Mouse (Mus musculus) thymus, adult 2 months (tissue): ENCODE measurements around the gene Osbpl3. TPM values are rescaled to one million over a fixed set of nuclear protein-coding genes. Genes with fewer than 3 reads are reported as not detected.

Source experiments
- DNase-seq: peaks from one replicate; pipeline ENCODE4 v3.0.0; 2021
- H3K27ac ChIP-seq: fragments of 200-500 bp; 2 replicates; pipeline ENCODE4 v1.5.1; 2012; ENCODE audit warnings: low read length, control low read depth; ENCODE audit not compliant: control insufficient read depth, insufficient read depth
- H3K27me3 ChIP-seq: fragments of 200-500 bp; 2 replicates; pipeline ENCODE4 v1.6.1; 2012; ENCODE audit warnings: mild to moderate bottlenecking, low read length, moderate library complexity, mixed read lengths; ENCODE audit not compliant: control insufficient read depth, insufficient read depth
- H3K36me3 ChIP-seq: fragments of 200-500 bp; 2 replicates; pipeline ENCODE4 v1.6.1; 2012; ENCODE audit warnings: mild to moderate bottlenecking, low read length, moderate library complexity; ENCODE audit not compliant: control insufficient read depth, insufficient read depth
- H3K4me1 ChIP-seq: fragments of 200-500 bp; replicated peaks from 2 replicates; pipeline ENCODE4 v1.6.1; 2012; ENCODE audit warnings: low read length; ENCODE audit not compliant: control insufficient read depth, insufficient read depth
- H3K4me3 ChIP-seq: fragments of 200-500 bp; 2 replicates; pipeline ENCODE4 v1.5.1; 2012; ENCODE audit warnings: mild to moderate bottlenecking, low read length, control low read depth, moderate library complexity; ENCODE audit not compliant: control insufficient read depth, insufficient read depth
- CTCF ChIP-seq: fragments of 200-500 bp; IDR thresholded peaks from 2 replicates; pipeline ENCODE4 v1.5.1; 2012; ENCODE audit warnings: mild to moderate bottlenecking, control low read depth, low read length, moderate library complexity, borderline replicate concordance; ENCODE audit not compliant: control insufficient read depth, poor library complexity, insufficient read depth; ENCODE audit errors: extremely low read depth
- POLR2A ChIP-seq: fragments of 200-500 bp; IDR thresholded peaks from 2 replicates; pipeline ENCODE4 v1.6.1; 2012; ENCODE audit warnings: mild to moderate bottlenecking, low read length, control low read depth, moderate library complexity; ENCODE audit not compliant: control insufficient read depth, poor library complexity, insufficient read depth; ENCODE audit errors: extremely low read depth
- WGBS: fragments of 180-500 bp; shearing (Covaris S2); methylation state at CpG from one replicate; pipeline ENCODE4 v1.1.7; 2018; 5-methylcytosine and 5-hydroxymethylcytosine counted together
- polyA plus RNA-seq: library from polyadenylated mRNA; depleted of rRNA; stranded (reverse); fragments of >200 nt; gene quantifications from 2 replicates; pipeline ENCODE4 v1.2.3, GENCODE M21; 2012

Gene Osbpl3
- polyA plus RNA-seq, 1 experiment: 6.7 TPM

GRCm38 (mm10) chr6:50368502-50369292, 87.3 kb downstream of the Osbpl3 start:
- Histone ChIP-seq H3K27ac (no peak overlapping the region), H3K36me3 (no peaks in the 10 kb centered on the region), H3K4me3 (no peak overlapping the region), H3K4me1 (peaks cover 19% of the 10 kb centered on the region), H3K27me3 (no peaks in the 10 kb centered on the region)
- no peak for DNase-seq
- 96% methylated on average over 8 of the region's 8 CpGs for WGBS
- TF ChIP-seq POLR2A (no peak), CTCF (no peak)

DNA sequence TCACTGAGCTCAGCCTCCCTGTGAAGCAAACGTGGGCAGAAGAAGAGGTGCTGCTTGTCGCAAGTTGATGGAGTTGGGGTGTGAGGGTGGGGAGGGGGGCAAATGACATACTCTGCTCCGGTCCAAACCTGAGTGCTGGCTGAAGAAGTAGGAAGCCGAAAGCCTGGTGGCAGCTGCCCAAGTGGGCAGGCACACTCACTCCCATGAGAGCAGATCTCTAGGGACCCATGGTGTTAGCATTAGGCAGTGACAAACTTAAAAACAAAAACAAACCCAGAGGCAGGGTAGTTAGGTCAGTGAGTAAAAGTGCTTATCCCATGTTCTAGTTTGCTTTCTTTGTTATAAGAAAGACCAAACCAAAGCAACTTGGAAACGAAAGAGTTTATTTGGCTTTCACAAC, 88.2 kb downstream of the Osbpl3 start:
- Histone ChIP-seq H3K27me3 (no peaks in the 10 kb centered on the region), H3K4me3 (no peak overlapping the region), H3K27ac (no peak overlapping the region), H3K36me3 (no peaks in the 10 kb centered on the region), H3K4me1 (peaks cover 19% of the 10 kb centered on the region)
- DNase-seq: no peak
- TF ChIP-seq POLR2A: no peak
- TF ChIP-seq CTCF: no peak
- WGBS: 93% methylated on average over 5 of the region's 5 CpGs

GRCm38 (mm10) chr6:50366724-50367123, 89.3 kb downstream of the Osbpl3 start:
- WGBS: 48% methylated on average over 5 of the region's 5 CpGs
- H3K4me3 ChIP-seq: no peak overlapping the region
- peak overlapping the region; percentile 51; the same call in 1 of the 2 replicates for H3K27ac ChIP-seq
- H3K36me3 ChIP-seq: no peaks in the 10 kb centered on the region
- TF ChIP-seq CTCF (no peak), POLR2A (no peak)
- H3K4me1 ChIP-seq: peaks cover 12% of the 10 kb centered on the region
- no peaks in the 10 kb centered on the region for H3K27me3 ChIP-seq
- no peak for DNase-seq

DNA sequence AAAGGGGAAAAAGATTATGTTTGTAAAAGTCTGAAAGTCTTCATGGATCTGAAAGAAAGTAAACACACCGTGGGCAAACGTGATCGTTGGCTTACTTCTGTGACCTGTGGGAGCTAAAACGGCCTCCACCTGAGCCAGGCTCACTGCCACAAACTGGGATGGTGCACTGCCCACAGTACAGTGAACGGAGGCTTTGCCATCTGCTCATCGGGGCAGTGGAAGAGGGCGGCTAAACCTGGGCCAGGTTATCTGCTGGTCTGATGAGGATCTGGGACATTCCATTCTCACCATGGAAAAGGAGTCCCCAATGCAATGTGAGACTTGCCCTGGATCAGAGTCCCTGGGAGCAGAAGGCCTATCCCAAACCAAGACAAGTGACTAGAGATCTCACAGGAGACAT, 89.7 kb downstream of the Osbpl3 start:
- H3K27me3 ChIP-seq: no peaks in the 10 kb centered on the region
- H3K36me3 ChIP-seq: no peaks in the 10 kb centered on the region
- no peak for DNase-seq
- 93% methylated on average over 7 of the region's 7 CpGs for WGBS
- TF ChIP-seq CTCF: no peak
- TF ChIP-seq POLR2A: no peak
- H3K27ac ChIP-seq: peak overlapping the region; percentile 11; the same call in 1 of the 2 replicates
- no peak overlapping the region for H3K4me3 ChIP-seq
- H3K4me1 ChIP-seq: peaks cover 12% of the 10 kb centered on the region

- 94% methylated on average over 8 of the region's 8 CpGs for WGBS
- TF ChIP-seq CTCF (no peak), POLR2A (no peak)
- no peak for DNase-seq
- H3K36me3 ChIP-seq: no peaks in the 10 kb centered on the region
- no peak overlapping the region for H3K27ac ChIP-seq
- H3K27me3 ChIP-seq: no peaks in the 10 kb centered on the region
- no peak overlapping the region for H3K4me3 ChIP-seq
- peaks cover 12% of the 10 kb centered on the region for H3K4me1 ChIP-seq
Observed at GRCm38 (mm10) chr6:50364364-50364763, 91.6 kb downstream of the Osbpl3 start.

DNA sequence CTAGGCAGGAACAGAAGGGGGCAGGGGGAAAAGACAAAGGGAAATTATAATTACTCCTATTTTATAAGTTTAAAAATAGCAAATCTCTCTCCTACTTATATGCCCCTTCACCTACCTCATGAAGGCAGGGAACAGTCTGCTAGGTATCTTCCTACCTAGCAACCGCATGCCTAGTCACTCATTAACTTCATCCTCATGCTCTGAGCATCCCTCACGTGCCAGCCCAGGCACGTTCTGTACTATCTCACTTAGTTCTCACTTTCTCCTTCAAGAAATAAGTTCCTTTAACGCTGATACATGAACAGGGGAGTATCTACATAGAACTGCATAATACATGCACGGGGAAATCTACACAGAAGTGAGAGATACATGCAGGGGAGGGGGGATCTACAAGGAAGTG, 92.6 kb downstream of the Osbpl3 start:
- Histone ChIP-seq H3K27me3 (no peaks in the 10 kb centered on the region), H3K4me1 (peaks cover 12% of the 10 kb centered on the region), H3K4me3 (no peak overlapping the region), H3K27ac (no peak overlapping the region), H3K36me3 (no peaks in the 10 kb centered on the region)
- WGBS: 90% methylated on average over 5 of the region's 5 CpGs
- no peak for DNase-seq
- no peak for TF ChIP-seq CTCF
- no peak for TF ChIP-seq POLR2A
